Comparison of ENCODE assay signal across 12 mouse cellular contexts in the genomic region with DNA sequence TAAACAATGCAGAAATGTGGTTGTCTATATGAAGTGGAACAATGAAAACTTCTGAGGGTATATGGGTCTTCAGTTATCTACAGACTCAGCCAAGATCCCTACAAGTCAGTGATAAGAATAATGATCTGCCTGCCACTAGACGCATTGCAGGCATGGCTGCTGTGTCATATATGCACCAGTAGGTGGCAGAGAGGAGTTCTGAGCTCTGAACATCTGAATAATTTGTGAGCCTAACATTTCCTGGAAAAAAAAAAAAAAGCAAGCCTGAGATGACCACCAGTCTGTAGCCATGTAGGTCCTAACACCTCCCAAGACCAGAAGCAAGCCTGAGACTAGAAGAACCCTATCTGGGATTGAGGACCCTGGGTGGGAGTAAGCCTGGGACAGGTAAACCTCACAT.
DNase-seq lines count a peak whose midpoint lies in the region; ATAC-seq and TF ChIP-seq lines count a peak whose summit lies in the region.
"Had no signal": no experiment of that assay in that cellular context is flagged by ENCODE, and none has a peak within 500 bp of the region (broad histone marks: within the 10 kb centered on the region; RNA-seq: fewer than 3 reads in every experiment).

No protein-coding gene starts in this region.

- intact Hi-C loops in left cerebral cortex, postnatal 4 days (cut with DNase I), result no loop called here

- no peak overlapping the region for H3K4me3 ChIP-seq in embryonic facial prominence, embryonic 11.5 days (ENCODE audit: low read depth, low read length)
- no peak overlapping the region for H3K4me3 ChIP-seq in embryonic facial prominence, embryonic 10.5 days
- H3K4me3 ChIP-seq in layer of hippocampus, adult 2 months, result no peak overlapping the region
- no peak overlapping the region for H3K4me3 ChIP-seq in MEL (ENCODE audit: control insufficient read depth in 1 of 2, insufficient read depth in 1 of 2, low read depth in 2 of 2, low read length in 2 of 2)
- H3K4me3 ChIP-seq: embryonic facial prominence, embryonic 13.5 days; midbrain, embryonic 10.5 days had no signal

- H3K4me1 ChIP-seq in embryonic facial prominence, embryonic 11.5 days (ENCODE audit: control insufficient read depth, insufficient read depth, low read length), result no peaks in the 10 kb centered on the region
- H3K4me1 ChIP-seq in embryonic facial prominence, embryonic 10.5 days, result no peaks in the 10 kb centered on the region
- H3K4me1 ChIP-seq in MEL (ENCODE audit: control insufficient read depth in 1 of 2, insufficient read depth in 2 of 2, low read length in 2 of 2), result no peaks in the 10 kb centered on the region
- H3K4me1 ChIP-seq: midbrain, embryonic 10.5 days had no signal

- 24% methylated on average over 1 of the region's 1 CpGs for WGBS in embryonic facial prominence, embryonic 11.5 days
- WGBS in embryonic facial prominence, embryonic 10.5 days, result 30% methylated on average over 1 of the region's 1 CpGs

- H3K27ac ChIP-seq in embryonic facial prominence, embryonic 11.5 days (replicated peaks; ENCODE audit: low read depth, low read length), result no peak overlapping the region
- no peak overlapping the region for H3K27ac ChIP-seq in embryonic facial prominence, embryonic 10.5 days (replicated peaks)
- no peak overlapping the region for H3K27ac ChIP-seq in layer of hippocampus, adult 2 months
- no peak overlapping the region for H3K27ac ChIP-seq in MEL (ENCODE audit: control insufficient read depth, low read depth, low read length)
- H3K27ac ChIP-seq: embryonic facial prominence, embryonic 13.5 days; midbrain, embryonic 10.5 days had no signal

- no peak for ATAC-seq in embryonic facial prominence, embryonic 11.5 days (replicated peaks; ENCODE audit: insufficient number of reproducible peaks, low FRiP score, low TSS enrichment, low read depth)
- ATAC-seq in cerebellum, adult (ENCODE audit: insufficient number of reproducible peaks, low FRiP score, low TSS enrichment), result no peak

- no peaks in the 10 kb centered on the region for H3K79me2 ChIP-seq in MEL (ENCODE audit: control insufficient read depth, insufficient read depth, low read length, poor library complexity)

- H3K27me3 ChIP-seq in embryonic facial prominence, embryonic 11.5 days (ENCODE audit: control insufficient read depth, insufficient read depth, low read length), result no peaks in the 10 kb centered on the region
- H3K27me3 ChIP-seq in embryonic facial prominence, embryonic 10.5 days (replicated peaks; ENCODE audit: low read depth, poor library complexity, severe bottlenecking), result no peaks in the 10 kb centered on the region
- no peaks in the 10 kb centered on the region for H3K27me3 ChIP-seq in MEL (ENCODE audit: control insufficient read depth in 1 of 2, insufficient read depth in 2 of 2, low read length in 2 of 2)
- H3K27me3 ChIP-seq: embryonic facial prominence, embryonic 13.5 days had no signal

- H3K4me2 ChIP-seq in embryonic facial prominence, embryonic 11.5 days (ENCODE audit: low read depth, low read length), result no peak overlapping the region
- H3K4me2 ChIP-seq: embryonic facial prominence, embryonic 13.5 days had no signal

- TF ChIP-seq CTCF in layer of hippocampus, adult 2 months (conservative IDR thresholded peaks at IDR 0.05), result peak; percentile 79
- peak in 2 of 3 experiments; percentile 23 to 24; a peak in 2 of 6 replicates for TF ChIP-seq CTCF in MEL (IDR thresholded peaks at IDR 0.05 in 2 of 3, conservative IDR thresholded peaks at IDR 0.05 in 1 of 3; ENCODE audit: control insufficient read depth in 1 of 3, insufficient read depth in 1 of 3, low read depth in 2 of 3, low read length in 3 of 3, poor library complexity in 1 of 3, severe bottlenecking in 1 of 3)

- no peaks in the 10 kb centered on the region for H3K9me3 ChIP-seq in embryonic facial prominence, embryonic 11.5 days (replicated peaks; ENCODE audit: control insufficient read depth, low read length)
- H3K9me3 ChIP-seq in embryonic facial prominence, embryonic 10.5 days, result no peaks in the 10 kb centered on the region
- H3K9me3 ChIP-seq in MEL (replicated peaks; ENCODE audit: insufficient read depth, low read length), result no peaks in the 10 kb centered on the region
- H3K9me3 ChIP-seq: embryonic facial prominence, embryonic 13.5 days; midbrain, embryonic 10.5 days had no signal

- DNase-seq in embryonic facial prominence, embryonic 11.5 days (ENCODE audit: low spot score), result peak; percentile 31
- DNase-seq in embryonic facial prominence, embryonic 10.5 days (ENCODE audit: low spot score), result no peak
- no peak for DNase-seq in layer of hippocampus, adult 2 months (ENCODE audit: low spot score in 2 of 2)
- DNase-seq in layer of hippocampus, adult 9-10 months (ENCODE audit: low spot score), result no peak
- peak; percentile 8 for DNase-seq in MEL (ENCODE audit: low read depth, low spot score)
- DNase-seq in lung, postnatal 36 days, result peak; percentile 7
- no peak for DNase-seq in left cerebral cortex, postnatal 4 days
- DNase-seq: gastrocnemius, postnatal 10 days; heart, postnatal 4 days had no signal

- H3K9ac ChIP-seq in embryonic facial prominence, embryonic 11.5 days (replicated peaks; ENCODE audit: low read length), result no peak overlapping the region
- no peak overlapping the region for H3K9ac ChIP-seq in MEL (ENCODE audit: control insufficient read depth, low read depth, low read length, poor library complexity, severe bottlenecking)
- H3K9ac ChIP-seq: embryonic facial prominence, embryonic 13.5 days had no signal

- no peaks in the 10 kb centered on the region for H3K36me3 ChIP-seq in embryonic facial prominence, embryonic 11.5 days (replicated peaks; ENCODE audit: control insufficient read depth, insufficient read depth, low read depth, low read length)
- H3K36me3 ChIP-seq in embryonic facial prominence, embryonic 10.5 days (replicated peaks), result no peaks in the 10 kb centered on the region
- no peaks in the 10 kb centered on the region for H3K36me3 ChIP-seq in MEL (ENCODE audit: control insufficient read depth in 1 of 2, insufficient read depth in 2 of 2, low read length in 2 of 2)
- H3K36me3 ChIP-seq: embryonic facial prominence, embryonic 13.5 days; midbrain, embryonic 10.5 days had no signal

- TF ChIP-seq POLR2A in MEL (IDR thresholded peaks at IDR 0.05; ENCODE audit: control insufficient read depth in 1 of 2, insufficient read depth in 1 of 2, low read depth in 1 of 2, low read length in 2 of 2, poor library complexity in 1 of 2), result no peak

- no peak for TF ChIP-seq EP300 in MEL (IDR thresholded peaks at IDR 0.05; ENCODE audit: low read depth in 1 of 2, low read length in 2 of 2)

- TF ChIP-seq RAD21 in MEL (IDR thresholded peaks at IDR 0.05; ENCODE audit: low read depth, low read length), result no peak; the same call in 1 of the 2 replicates

TF ChIP-seq in MEL, 35 proteins besides CTCF, POLR2A, EP300 and RAD21:
- no peak for TF ChIP-seq ZKSCAN1 (IDR thresholded peaks at IDR 0.05; ENCODE audit: low read depth, low read length)
- 0 out of 2 replicates have a peak, but pooled peaks have one; percentile 6 for TF ChIP-seq SMC3 (IDR thresholded peaks at IDR 0.05; ENCODE audit: low read depth, low read length)
- no peak for TF ChIP-seq USF2 (IDR thresholded peaks at IDR 0.05; ENCODE audit: borderline replicate concordance in 1 of 2, insufficient read depth in 1 of 2, low read depth in 1 of 2, low read length in 2 of 2)

Comparison
In these comparisons a context has a peak if more than half of its experiments do, and no peak if none do; other contexts are left out.
1. DNase-seq: peak in embryonic facial prominence, embryonic 11.5 days (single experiment), MEL (single experiment) and lung, postnatal 36 days (single experiment); none in embryonic facial prominence, embryonic 10.5 days (single experiment), layer of hippocampus, adult 2 months (0 of 2), layer of hippocampus, adult 9-10 months (single experiment) and left cerebral cortex, postnatal 4 days (single experiment).